Mouse (Mus musculus): ENCODE data around the gene Zfp276.

- no peak for TF ChIP-seq CTCF (IDR thresholded peaks at IDR 0.05; ENCODE audit: low read depth, low read length)
- no peak for TF ChIP-seq POLR2A (IDR thresholded peaks at IDR 0.05; ENCODE audit: extremely low read depth, insufficient read depth, low read length)
Observed at GRCm38 (mm10) chr8:123317781-123318466, 63.9 kb downstream of the Zfp276 start.
